Mouse (Mus musculus): ENCODE results near the gene A030003K21Rik. TPM values are rescaled to one million over a fixed set of nuclear protein-coding genes. Genes with fewer than 3 reads are reported as not detected.
"Not testable (repeated sequence)": the region's sequence is repeated elsewhere in the genome, so short reads cannot be mapped to it uniquely, and the experiment has no call there.

The A030003K21Rik gene
- not detected in 2 replicates for polyA plus RNA-seq (2016; fragmentation: Nextera tagmentation; extraction: Ambion mirVana)

- not testable (repeated sequence) for H3K27me3 ChIP-seq; H3K9me3 ChIP-seq; H3K9ac ChIP-seq (replicated peaks); H3K4me3 ChIP-seq (replicated peaks); ATAC-seq (ENCODE audit: insufficient number of reproducible peaks, insufficient read depth, low FRiP score, low TSS enrichment, low read depth); H3K36me3 ChIP-seq; H3K4me2 ChIP-seq; H3K4me1 ChIP-seq (replicated peaks); H3K27ac ChIP-seq
- no CpG with 5 or more reads among the region's 6 CpGs for WGBS
Observed at GRCm38 (mm10) chr1:82943295-82943694, at the start of gene A030003K21Rik. A030003K21Rik (minus strand) TSS chr1:82943388.

DNA sequence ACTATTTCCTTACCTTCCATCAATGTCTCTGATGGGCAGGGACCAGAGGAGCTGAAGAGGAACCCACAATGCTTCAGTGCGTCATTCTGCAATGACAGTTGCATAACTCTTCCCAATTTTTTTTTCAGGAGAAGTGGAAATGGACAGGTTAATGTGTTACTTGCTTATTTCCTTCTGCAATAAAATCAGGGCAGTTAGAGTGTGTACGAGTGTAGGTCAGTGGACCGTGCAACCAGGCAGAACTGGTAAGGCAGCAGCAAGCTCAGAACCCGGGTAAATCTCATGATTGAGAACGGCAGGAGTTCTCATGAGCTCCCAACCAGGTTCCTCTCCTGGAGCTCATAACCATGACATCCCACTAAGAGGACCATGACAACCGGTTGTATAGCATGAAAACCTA lies 48.9 kb upstream of the A030003K21Rik start:
- no peak for ATAC-seq (ENCODE audit: insufficient number of reproducible peaks, insufficient read depth, low FRiP score, low TSS enrichment, low read depth)
- no peaks in the 10 kb centered on the region for H3K9me3 ChIP-seq
- no peak overlapping the region for H3K4me2 ChIP-seq
- no peak overlapping the region for H3K27ac ChIP-seq
- 86% methylated on average over 6 of the region's 6 CpGs for WGBS
- H3K27me3 ChIP-seq = no peaks in the 10 kb centered on the region
- no peak overlapping the region for H3K9ac ChIP-seq (replicated peaks)
- H3K4me1 ChIP-seq (replicated peaks) = no peaks in the 10 kb centered on the region
- H3K4me3 ChIP-seq (replicated peaks) = no peak overlapping the region
- H3K36me3 ChIP-seq = no peaks in the 10 kb centered on the region

GRCm38 (mm10) chr1:82991596-82991995 lies 48.4 kb upstream of the A030003K21Rik start:
- Histone ChIP-seq H3K36me3 (no peaks in the 10 kb centered on the region), H3K27ac (no peak overlapping the region), H3K9ac (replicated peaks) (no peak overlapping the region), H3K9me3 (no peaks in the 10 kb centered on the region), H3K4me1 (replicated peaks) (no peaks in the 10 kb centered on the region), H3K4me3 (replicated peaks) (no peak overlapping the region), H3K4me2 (no peak overlapping the region), H3K27me3 (no peaks in the 10 kb centered on the region)
- no peak for ATAC-seq (ENCODE audit: insufficient number of reproducible peaks, insufficient read depth, low FRiP score, low TSS enrichment, low read depth)
- 83% methylated on average over 3 of the region's 3 CpGs for WGBS

GRCm38 (mm10) chr1:82991062-82991461 lies 47.9 kb upstream of the A030003K21Rik start:
- H3K27ac ChIP-seq = no peak overlapping the region
- H3K9me3 ChIP-seq = no peaks in the 10 kb centered on the region
- no peaks in the 10 kb centered on the region for H3K27me3 ChIP-seq
- H3K4me2 ChIP-seq = no peak overlapping the region
- H3K36me3 ChIP-seq = no peaks in the 10 kb centered on the region
- WGBS = 63% methylated on average over 4 of the region's 4 CpGs
- H3K4me3 ChIP-seq (replicated peaks) = no peak overlapping the region
- H3K4me1 ChIP-seq (replicated peaks) = no peaks in the 10 kb centered on the region
- no peak for ATAC-seq (ENCODE audit: insufficient number of reproducible peaks, insufficient read depth, low FRiP score, low TSS enrichment, low read depth)
- H3K9ac ChIP-seq (replicated peaks) = no peak overlapping the region

- H3K27me3 ChIP-seq = no peaks in the 10 kb centered on the region
- no peak overlapping the region for H3K4me3 ChIP-seq (replicated peaks)
- H3K9ac ChIP-seq (replicated peaks) = no peak overlapping the region
- H3K36me3 ChIP-seq = no peaks in the 10 kb centered on the region
- H3K27ac ChIP-seq = no peak overlapping the region
- ATAC-seq (ENCODE audit: insufficient number of reproducible peaks, insufficient read depth, low FRiP score, low TSS enrichment, low read depth) = peak; percentile 20; the same call in 1 of the 2 replicates
- no peaks in the 10 kb centered on the region for H3K4me1 ChIP-seq (replicated peaks)
- WGBS = 33% methylated on average over 4 of the region's 4 CpGs
- H3K4me2 ChIP-seq = no peak overlapping the region
- peaks cover 6% of the 10 kb centered on the region for H3K9me3 ChIP-seq
Observed at GRCm38 (mm10) chr1:82987530-82988198, 44.5 kb upstream of the A030003K21Rik start.

DNA sequence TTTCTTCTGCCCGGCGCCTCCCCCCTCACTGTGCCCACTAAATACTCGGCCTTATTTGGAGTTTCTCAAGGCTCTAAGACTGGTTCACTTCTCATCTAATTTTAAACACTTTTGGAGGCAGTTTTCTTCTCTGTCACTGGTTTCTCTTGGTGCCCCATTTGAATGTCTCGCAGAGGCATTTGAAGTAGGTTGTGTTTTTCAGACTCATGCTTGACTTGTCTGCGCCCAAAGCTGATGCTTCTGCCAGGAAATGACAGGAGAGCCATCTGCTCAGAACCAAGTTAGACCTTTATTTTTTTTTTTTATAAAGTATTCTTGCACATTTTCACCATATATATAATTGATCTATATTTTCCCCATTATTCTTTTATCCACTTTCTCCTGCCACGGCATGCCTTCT lies 43.5 kb upstream of the A030003K21Rik start:
- H3K4me3 ChIP-seq (replicated peaks) = no peak overlapping the region
- no peaks in the 10 kb centered on the region for H3K36me3 ChIP-seq
- ATAC-seq (ENCODE audit: insufficient number of reproducible peaks, insufficient read depth, low FRiP score, low TSS enrichment, low read depth) = no peak
- no peak overlapping the region for H3K9ac ChIP-seq (replicated peaks)
- no peaks in the 10 kb centered on the region for H3K4me1 ChIP-seq (replicated peaks)
- H3K4me2 ChIP-seq = no peak overlapping the region
- H3K27me3 ChIP-seq = no peaks in the 10 kb centered on the region
- H3K9me3 ChIP-seq = peaks cover 6% of the 10 kb centered on the region
- H3K27ac ChIP-seq = no peak overlapping the region
- WGBS = 92% methylated on average over 6 of the region's 6 CpGs

- ATAC-seq (ENCODE audit: insufficient number of reproducible peaks, insufficient read depth, low FRiP score, low TSS enrichment, low read depth) = no peak
- no peak overlapping the region for H3K9ac ChIP-seq (replicated peaks)
Observed at GRCm38 (mm10) chr1:82977840-82978239, 34.7 kb upstream of the A030003K21Rik start.

DNA sequence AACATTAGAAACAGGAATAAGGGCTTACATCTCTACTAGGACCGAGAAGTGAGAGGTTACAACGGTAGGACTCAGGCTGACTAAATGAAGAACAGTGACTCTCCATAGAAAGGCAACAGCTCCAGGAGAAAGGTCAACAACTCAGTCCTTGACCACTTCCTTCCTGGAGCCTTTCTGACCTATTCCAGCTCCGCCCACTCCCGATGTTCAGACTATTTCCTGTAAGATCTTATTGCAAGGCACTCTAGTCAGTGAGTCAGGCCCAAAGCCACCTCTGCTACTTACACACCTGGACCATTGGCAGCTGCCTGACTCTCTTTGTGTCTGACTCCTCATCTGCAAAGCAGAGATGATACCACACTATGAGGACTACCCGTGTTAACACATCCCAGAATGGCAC lies 32.6 kb upstream of the A030003K21Rik start:
- no peak overlapping the region for H3K4me3 ChIP-seq (replicated peaks)
- no peaks in the 10 kb centered on the region for H3K9me3 ChIP-seq
- no peaks in the 10 kb centered on the region for H3K4me1 ChIP-seq (replicated peaks)
- no peaks in the 10 kb centered on the region for H3K27me3 ChIP-seq
- H3K4me2 ChIP-seq = no peak overlapping the region
- H3K36me3 ChIP-seq = no peaks in the 10 kb centered on the region
- no peak overlapping the region for H3K9ac ChIP-seq (replicated peaks)
- no peak for ATAC-seq (ENCODE audit: insufficient number of reproducible peaks, insufficient read depth, low FRiP score, low TSS enrichment, low read depth)
- H3K27ac ChIP-seq = no peak overlapping the region
- WGBS = 81% methylated on average over 5 of the region's 5 CpGs

More at GRCm38 (mm10) chr1:82977840-82978239, 34.7 kb upstream of the A030003K21Rik start:
- no peaks in the 10 kb centered on the region for H3K36me3 ChIP-seq
- H3K4me1 ChIP-seq (replicated peaks) = no peaks in the 10 kb centered on the region
- no peak overlapping the region for H3K4me2 ChIP-seq
- H3K27me3 ChIP-seq = no peaks in the 10 kb centered on the region
- no peak overlapping the region for H3K4me3 ChIP-seq (replicated peaks)
- no peaks in the 10 kb centered on the region for H3K9me3 ChIP-seq
- no peak overlapping the region for H3K27ac ChIP-seq

GRCm38 (mm10) chr1:82974342-82974741 lies 31.2 kb upstream of the A030003K21Rik start:
- no peaks in the 10 kb centered on the region for H3K4me1 ChIP-seq (replicated peaks)
- H3K27me3 ChIP-seq = no peaks in the 10 kb centered on the region
- H3K36me3 ChIP-seq = no peaks in the 10 kb centered on the region
- H3K4me3 ChIP-seq (replicated peaks) = no peak overlapping the region
- no peak overlapping the region for H3K9ac ChIP-seq (replicated peaks)
- WGBS = 94% methylated on average over 9 of the region's 9 CpGs
- ATAC-seq (ENCODE audit: insufficient number of reproducible peaks, insufficient read depth, low FRiP score, low TSS enrichment, low read depth) = no peak
- no peak overlapping the region for H3K4me2 ChIP-seq
- H3K9me3 ChIP-seq = no peaks in the 10 kb centered on the region
- no peak overlapping the region for H3K27ac ChIP-seq

GRCm38 (mm10) chr1:82973901-82974300 lies 30.7 kb upstream of the A030003K21Rik start:
- WGBS = 69% methylated on average over 6 of the region's 6 CpGs
- no peak for ATAC-seq (ENCODE audit: insufficient number of reproducible peaks, insufficient read depth, low FRiP score, low TSS enrichment, low read depth)

DNA sequence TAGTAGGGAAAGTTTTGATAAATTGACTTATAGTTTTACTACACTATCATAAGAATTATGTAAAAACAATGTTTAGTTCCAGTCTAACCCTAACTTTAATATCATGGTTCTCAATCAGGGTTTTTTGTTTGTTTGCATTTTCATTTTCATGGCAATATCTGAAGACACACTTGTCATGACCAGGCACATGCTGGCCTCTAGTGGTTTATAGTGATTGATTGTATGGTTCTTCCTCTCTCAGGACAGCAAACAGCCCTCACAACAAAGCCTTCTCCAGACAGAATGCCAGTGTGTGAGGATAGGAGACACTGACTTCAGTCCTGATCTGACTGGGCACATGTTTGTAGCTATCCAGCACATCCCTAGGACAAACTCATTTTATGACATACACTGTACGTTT lies 30.1 kb upstream of the A030003K21Rik start:
- no peak for ATAC-seq (ENCODE audit: insufficient number of reproducible peaks, insufficient read depth, low FRiP score, low TSS enrichment, low read depth)
- H3K36me3 ChIP-seq = no peaks in the 10 kb centered on the region
- H3K4me2 ChIP-seq = no peak overlapping the region
- no peak overlapping the region for H3K4me3 ChIP-seq (replicated peaks)
- H3K27ac ChIP-seq = no peak overlapping the region
- H3K4me1 ChIP-seq (replicated peaks) = no peaks in the 10 kb centered on the region
- no peak overlapping the region for H3K9ac ChIP-seq (replicated peaks)
- H3K9me3 ChIP-seq = no peaks in the 10 kb centered on the region
- no peaks in the 10 kb centered on the region for H3K27me3 ChIP-seq
- 79% methylated on average over 1 of the region's 1 CpGs for WGBS

More at GRCm38 (mm10) chr1:82973901-82974300, 30.7 kb upstream of the A030003K21Rik start:
- Histone ChIP-seq H3K4me3 (replicated peaks) (no peak overlapping the region), H3K4me1 (replicated peaks) (no peaks in the 10 kb centered on the region), H3K27me3 (no peaks in the 10 kb centered on the region), H3K27ac (no peak overlapping the region), H3K9me3 (no peaks in the 10 kb centered on the region), H3K4me2 (no peak overlapping the region), H3K36me3 (no peaks in the 10 kb centered on the region), H3K9ac (replicated peaks) (no peak overlapping the region)

- no peaks in the 10 kb centered on the region for H3K36me3 ChIP-seq
- no peak overlapping the region for H3K4me2 ChIP-seq
- no peak overlapping the region for H3K4me3 ChIP-seq (replicated peaks)
- H3K4me1 ChIP-seq (replicated peaks) = no peaks in the 10 kb centered on the region
- no peaks in the 10 kb centered on the region for H3K9me3 ChIP-seq
- H3K27me3 ChIP-seq = no peaks in the 10 kb centered on the region
- WGBS = 65% methylated on average over 4 of the region's 4 CpGs
- H3K27ac ChIP-seq = no peak overlapping the region
- H3K9ac ChIP-seq (replicated peaks) = no peak overlapping the region
- no peak for ATAC-seq (ENCODE audit: insufficient number of reproducible peaks, insufficient read depth, low FRiP score, low TSS enrichment, low read depth)
Observed at GRCm38 (mm10) chr1:82972046-82972445, 28.9 kb upstream of the A030003K21Rik start.
